Mouse (Mus musculus) bone marrow, adult 2 months (tissue): Measurements from ENCODE around the gene Cenpf. TPM values are rescaled to one million over a fixed set of nuclear protein-coding genes. Genes with fewer than 3 reads are reported as not detected.

ENCODE experiments used
- H3K27ac ChIP-seq: fragments of 200-500 bp; 2 replicates; pipeline ENCODE4 v1.5.1; 2012; ENCODE audit warnings: low read depth, mild to moderate bottlenecking, control low read depth, inconsistent platforms, low read length; ENCODE audit not compliant: control insufficient read depth, poor library complexity, insufficient read depth
- H3K4me1 ChIP-seq: fragments of 200-500 bp; 2 replicates; pipeline ENCODE4 v1.6.1; 2011; ENCODE audit warnings: low read length; ENCODE audit not compliant: control insufficient read depth, insufficient read depth
- H3K4me3 ChIP-seq: fragments of 200-500 bp; replicated peaks from 2 replicates; pipeline ENCODE3; 2011; ENCODE audit warnings: mild to moderate bottlenecking, low read depth, low read length, control low read depth; ENCODE audit not compliant: control insufficient read depth
- CTCF ChIP-seq: fragments of 200-500 bp; IDR thresholded peaks from 2 replicates; pipeline ENCODE4 v1.5.1; 2011; ENCODE audit warnings: low read length, control low read depth; ENCODE audit not compliant: control insufficient read depth, insufficient read depth
- POLR2A ChIP-seq: fragments of 200-500 bp; IDR thresholded peaks from 2 replicates; pipeline ENCODE4 v1.6.1; 2011; ENCODE audit warnings: low read depth, mild to moderate bottlenecking, control low read depth, low read length, borderline replicate concordance; ENCODE audit not compliant: control insufficient read depth
- WGBS: fragments of 180-500 bp; shearing (Covaris S2); methylation state at CpG from one replicate; pipeline ENCODE4 v1.1.7; 2018; 5-methylcytosine and 5-hydroxymethylcytosine counted together
- polyA plus RNA-seq: library from polyadenylated mRNA; stranded (reverse); fragments of >200 nt; gene quantifications from 2 replicates; pipeline ENCODE4 v1.2.4, GENCODE M21; 2011; ENCODE audit warnings: low replicate concordance; ENCODE audit not compliant: missing spikeins, insufficient read depth, insufficient read length

Gene Cenpf
- polyA plus RNA-seq, 1 experiment = 28.7 TPM

DNA sequence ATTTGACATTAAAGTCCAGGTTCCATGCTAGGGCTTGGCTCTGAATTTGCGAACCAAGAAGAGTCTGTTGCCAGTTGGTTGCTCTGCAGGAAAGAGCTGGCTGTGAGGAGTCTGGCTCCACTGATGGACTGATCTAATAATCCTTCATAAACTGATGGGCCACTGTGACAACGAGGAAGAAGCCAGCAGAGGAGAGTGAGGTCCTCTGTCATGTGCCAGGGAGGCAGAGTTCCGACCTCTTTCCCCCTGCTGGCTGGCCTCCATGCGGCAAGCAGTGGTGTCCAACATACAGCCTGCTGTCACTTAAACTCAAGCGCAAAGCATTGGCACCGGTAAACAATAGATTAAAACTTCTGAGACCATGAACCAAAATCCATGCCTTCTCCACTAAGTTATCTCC, 57.9 kb downstream of the Cenpf start:
- Histone ChIP-seq H3K27ac (no peak overlapping the region), H3K4me3 (no peak overlapping the region), H3K4me1 (no peaks in the 10 kb centered on the region)
- TF ChIP-seq POLR2A = no peak
- TF ChIP-seq CTCF = no peak
- 73% methylated on average over 6 of the region's 6 CpGs for WGBS

DNA sequence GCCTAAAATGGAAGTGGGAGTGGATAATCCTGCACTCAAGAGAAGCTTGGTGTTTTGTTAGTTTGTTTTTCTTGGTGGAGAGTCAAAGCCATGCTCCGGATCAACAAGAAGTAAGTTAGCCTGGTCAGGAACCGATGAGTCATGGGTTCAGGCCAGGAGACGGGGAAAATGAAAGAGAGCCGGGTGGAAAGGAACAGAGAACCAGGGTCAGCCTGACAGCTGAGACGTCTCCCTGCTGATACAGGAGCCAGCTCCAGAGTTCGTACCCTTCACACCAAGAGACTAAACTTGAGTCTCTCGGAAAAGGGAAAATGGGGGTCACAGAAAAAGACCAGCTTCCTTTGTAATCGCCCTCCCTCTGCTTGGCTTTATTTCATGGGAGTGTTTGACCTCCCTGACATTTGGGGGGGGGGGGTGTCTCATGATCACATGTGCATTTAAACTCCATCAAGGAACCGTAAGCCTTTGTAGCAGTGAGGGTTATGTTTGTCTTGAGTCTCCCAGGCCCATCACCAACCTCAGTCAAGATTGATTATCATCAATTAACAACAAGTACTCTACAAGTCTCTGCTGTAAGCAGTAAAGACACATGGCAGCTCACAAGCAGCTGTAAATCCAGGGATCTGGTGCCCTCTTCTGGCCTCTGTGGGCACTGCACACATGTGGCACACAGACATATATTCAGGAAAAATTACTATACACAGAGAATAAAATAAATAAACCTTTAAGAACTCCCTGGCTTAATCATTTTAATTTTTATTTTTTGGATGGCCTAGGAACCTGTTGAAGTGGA, 59.7 kb downstream of the Cenpf start:
- TF ChIP-seq CTCF = peak; percentile 67
- TF ChIP-seq POLR2A = no peak
- Histone ChIP-seq H3K4me1 (no peaks in the 10 kb centered on the region), H3K27ac (no peak overlapping the region), H3K4me3 (no peak overlapping the region)
- WGBS = 71% methylated on average over 9 of the region's 9 CpGs

DNA sequence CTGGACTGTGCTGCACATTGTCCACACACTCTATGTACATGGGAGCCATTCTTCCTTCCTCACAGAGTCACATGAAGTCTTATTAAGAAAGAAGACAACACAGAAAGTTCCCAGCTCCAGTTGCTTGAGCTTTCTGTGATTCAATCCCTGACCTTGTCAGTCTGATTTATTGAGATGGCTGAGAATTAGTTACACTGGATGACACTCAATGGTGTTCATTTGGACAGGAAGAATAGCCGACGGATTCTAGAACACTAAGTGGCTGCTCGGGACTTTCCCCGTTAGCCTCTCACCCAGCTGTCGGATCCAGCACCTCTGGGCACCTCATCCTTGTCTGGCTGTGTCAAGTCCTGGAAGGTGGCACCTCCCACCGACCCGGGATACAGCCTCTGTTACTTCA, 63.1 kb downstream of the Cenpf start:
- no peak overlapping the region for H3K27ac ChIP-seq
- no peaks in the 10 kb centered on the region for H3K4me1 ChIP-seq
- WGBS = 90% methylated on average over 7 of the region's 7 CpGs
- TF ChIP-seq POLR2A (no peak), CTCF (no peak)
- no peak overlapping the region for H3K4me3 ChIP-seq

DNA sequence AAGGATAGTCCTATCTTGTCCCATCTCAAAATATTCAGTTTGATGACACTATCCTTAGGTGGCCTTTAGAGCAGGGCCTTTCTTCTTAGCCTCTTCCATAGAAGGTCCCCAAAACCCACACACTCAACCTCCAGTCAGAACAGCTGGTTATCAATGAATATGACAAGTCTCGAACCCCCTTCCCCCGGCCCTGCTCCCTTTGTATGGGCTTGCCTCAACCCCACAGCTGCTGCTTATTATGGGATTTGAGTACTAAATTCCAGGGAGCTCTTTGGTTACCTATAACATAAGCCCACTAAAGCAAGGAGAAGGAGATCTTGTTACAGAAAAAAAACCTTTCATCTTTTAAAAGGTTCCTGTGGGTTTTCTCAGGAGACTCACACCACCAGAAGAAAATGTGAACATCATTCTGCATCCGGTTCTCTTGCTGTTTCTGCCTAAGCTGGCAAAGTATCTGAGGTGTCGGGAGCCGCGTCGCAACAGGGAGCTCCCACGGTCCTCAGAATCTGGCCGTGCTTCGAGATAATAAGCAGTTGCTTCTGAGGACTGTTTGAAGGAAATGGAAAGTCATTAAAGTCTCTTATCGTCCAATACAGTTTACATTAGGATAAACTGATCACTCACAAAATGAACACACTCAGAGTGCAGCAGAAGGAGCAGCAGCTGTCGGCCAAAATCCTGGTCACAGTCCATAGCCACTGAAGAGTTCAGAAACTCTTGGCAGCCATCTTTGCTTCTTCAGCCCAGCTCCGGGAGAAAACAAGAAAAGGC, 68.7 kb downstream of the Cenpf start:
- Histone ChIP-seq H3K4me1 (no peaks in the 10 kb centered on the region), H3K4me3 (no peak overlapping the region), H3K27ac (no peak overlapping the region)
- TF ChIP-seq POLR2A (no peak), CTCF (no peak)
- 75% methylated on average over 13 of the region's 13 CpGs for WGBS

DNA sequence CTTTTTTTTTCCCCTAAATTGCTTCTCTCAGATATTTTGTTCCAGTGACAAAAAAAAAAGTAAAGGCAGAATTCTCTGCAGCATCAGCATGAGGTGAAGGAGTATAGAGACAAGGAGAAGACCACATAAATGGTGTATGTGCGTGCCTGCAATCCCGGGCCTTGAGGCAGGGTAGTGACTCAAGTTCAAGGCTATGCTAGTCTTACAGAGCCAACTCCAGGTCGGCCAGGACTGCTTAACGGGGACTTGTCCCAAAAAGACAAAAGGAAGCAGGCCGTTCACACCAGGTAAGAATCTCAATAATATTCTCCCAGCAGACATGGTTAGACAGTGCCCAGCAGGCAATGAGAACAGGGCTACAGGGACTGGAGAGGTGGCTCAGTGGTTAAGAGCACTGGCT, 70.5 kb downstream of the Cenpf start:
- no peaks in the 10 kb centered on the region for H3K4me1 ChIP-seq
- H3K4me3 ChIP-seq = no peak overlapping the region
- 86% methylated on average over 5 of the region's 5 CpGs for WGBS
- TF ChIP-seq POLR2A (no peak), CTCF (no peak)
- no peak overlapping the region for H3K27ac ChIP-seq

DNA sequence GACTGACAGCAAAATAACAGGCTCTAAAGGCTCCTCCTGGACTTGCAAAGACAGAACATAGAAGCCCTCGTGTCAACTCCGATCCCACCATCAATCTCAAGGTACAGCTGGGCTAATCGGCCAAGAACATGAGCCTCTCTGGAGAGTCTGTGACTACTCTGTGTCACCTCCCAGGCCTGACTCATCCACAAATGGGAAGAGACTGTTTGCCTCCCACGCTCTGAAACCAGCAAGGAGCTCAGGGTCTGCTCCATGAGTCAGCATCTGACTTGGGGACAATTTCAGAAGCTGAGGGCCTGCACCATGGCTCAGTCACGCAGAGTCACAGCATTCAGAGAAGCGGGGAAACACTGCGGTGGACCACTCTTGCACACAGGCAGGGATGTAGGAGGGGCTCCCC, 72.6 kb downstream of the Cenpf start:
- Histone ChIP-seq H3K4me1 (no peaks in the 10 kb centered on the region), H3K27ac (no peak overlapping the region), H3K4me3 (no peak overlapping the region)
- TF ChIP-seq CTCF = no peak
- no peak for TF ChIP-seq POLR2A
- WGBS = 79% methylated on average over 7 of the region's 7 CpGs

DNA sequence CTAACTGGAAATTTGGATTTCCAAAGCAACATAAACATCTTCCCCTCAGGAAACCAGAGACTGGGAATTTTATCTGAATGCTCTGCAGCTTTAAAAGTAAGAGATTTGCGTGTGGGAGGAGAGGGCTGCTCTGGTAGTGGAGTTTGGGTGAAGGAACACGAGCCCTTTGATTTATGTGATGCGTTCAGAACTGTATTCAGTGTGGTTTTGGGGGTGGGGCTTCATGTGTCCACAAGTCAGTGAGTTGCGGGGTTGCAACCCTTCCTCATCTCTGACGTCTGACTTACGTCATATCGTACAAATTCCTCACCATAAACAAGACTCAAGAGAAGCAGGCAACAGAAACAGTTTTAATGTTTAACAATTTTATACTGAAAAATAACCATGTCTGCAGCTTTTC, 74.8 kb downstream of the Cenpf start:
- Histone ChIP-seq H3K27ac (no peak overlapping the region), H3K4me1 (no peaks in the 10 kb centered on the region; the same call in 1 of the 2 replicates), H3K4me3 (no peak overlapping the region)
- TF ChIP-seq CTCF (no peak), POLR2A (no peak)
- 28% methylated on average over 7 of the region's 7 CpGs for WGBS

DNA sequence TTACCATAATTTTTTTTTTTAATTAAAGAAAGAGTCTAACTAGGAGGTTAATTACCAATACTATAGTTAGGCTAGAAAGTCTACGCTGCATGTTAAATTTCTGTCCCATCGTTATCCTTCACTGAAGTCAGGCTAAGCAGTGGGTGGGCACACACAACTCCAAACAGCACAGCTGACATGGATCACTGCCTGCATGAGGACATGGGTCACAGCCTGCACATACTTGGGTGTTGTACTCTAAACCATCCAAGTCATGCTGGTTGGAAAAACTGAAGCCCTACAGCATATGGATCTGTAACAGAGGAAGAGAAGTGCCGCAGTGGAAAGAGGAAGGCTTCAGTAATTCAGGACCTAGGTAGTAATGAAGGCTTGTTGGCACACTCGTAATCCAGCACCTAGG, 76.1 kb downstream of the Cenpf start:
- no peak overlapping the region for H3K4me3 ChIP-seq
- TF ChIP-seq POLR2A (no peak), CTCF (no peak)
- no peaks in the 10 kb centered on the region; the same call in 1 of the 2 replicates for H3K4me1 ChIP-seq
- WGBS = 73% methylated on average over 4 of the region's 4 CpGs
- no peak overlapping the region for H3K27ac ChIP-seq

DNA sequence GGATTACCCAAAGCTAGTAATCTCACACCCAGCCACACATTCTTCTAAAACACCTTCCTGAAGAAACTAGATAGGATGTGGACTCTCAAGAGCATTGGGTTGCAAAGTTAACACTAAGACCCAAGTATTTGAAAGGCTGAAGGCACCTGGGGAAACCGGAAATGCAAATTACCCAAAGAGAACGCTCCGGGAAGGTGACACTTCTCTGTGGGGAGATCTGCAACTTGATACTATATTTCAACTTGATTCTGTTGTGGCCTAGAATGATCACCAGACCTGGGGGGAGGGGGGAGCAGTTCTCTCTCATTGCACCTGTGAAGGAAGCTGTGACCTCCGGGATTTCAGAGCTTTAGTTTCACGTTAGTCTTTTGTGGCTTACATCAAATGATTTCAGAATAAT, 79.2 kb downstream of the Cenpf start:
- Histone ChIP-seq H3K4me1 (no peaks in the 10 kb centered on the region; the same call in 1 of the 2 replicates), H3K27ac (no peak overlapping the region), H3K4me3 (no peak overlapping the region)
- TF ChIP-seq CTCF (no peak), POLR2A (no peak)
- WGBS = 5% methylated on average over 5 of the region's 5 CpGs
